Mouse (Mus musculus) 3T3-L1 (cell line): ENCODE results near the gene Cacnb4.

Experiments used
- DNase-seq: peaks from one replicate; pipeline ENCODE4 v3.0.0-alpha.2; 2015; ENCODE audit warnings: low read depth, low spot score

Gene Cacnb4

GRCm38 (mm10) chr2:52604651-52605020 lies 72.0 kb downstream of the Cacnb4 start:
- no peak for DNase-seq

GRCm38 (mm10) chr2:52603935-52604650 lies 72.5 kb downstream of the Cacnb4 start:
- no peak for DNase-seq

- no peak for DNase-seq
Observed at GRCm38 (mm10) chr2:52603421-52603820, 73.2 kb downstream of the Cacnb4 start.

GRCm38 (mm10) chr2:52602921-52603320 lies 73.7 kb downstream of the Cacnb4 start:
- no peak for DNase-seq

- DNase-seq, result peak; percentile 28
Observed at GRCm38 (mm10) chr2:52602228-52602627, 74.4 kb downstream of the Cacnb4 start.

GRCm38 (mm10) chr2:52597511-52597910 lies 79.1 kb downstream of the Cacnb4 start:
- no peak for DNase-seq

- no peak for DNase-seq
Observed at GRCm38 (mm10) chr2:52593814-52594213, 82.8 kb downstream of the Cacnb4 start.

GRCm38 (mm10) chr2:52593260-52593659 lies 83.4 kb downstream of the Cacnb4 start:
- no peak for DNase-seq

- peak; percentile 93 for DNase-seq
Observed at GRCm38 (mm10) chr2:52590970-52591347, 85.7 kb downstream of the Cacnb4 start.

- DNase-seq, result no peak
Observed at GRCm38 (mm10) chr2:52590340-52590969, 86.2 kb downstream of the Cacnb4 start.

GRCm38 (mm10) chr2:52589514-52589913 lies 87.1 kb downstream of the Cacnb4 start:
- no peak for DNase-seq

GRCm38 (mm10) chr2:52585384-52585783 lies 91.2 kb downstream of the Cacnb4 start:
- DNase-seq, result no peak

- peak; percentile 9 for DNase-seq
Observed at GRCm38 (mm10) chr2:52581132-52581781, 95.4 kb downstream of the Cacnb4 start.

- no peak for DNase-seq
Observed at GRCm38 (mm10) chr2:52580697-52581096, 95.9 kb downstream of the Cacnb4 start.

- DNase-seq, result no peak
Observed at GRCm38 (mm10) chr2:52578846-52579245, 97.8 kb downstream of the Cacnb4 start.

GRCm38 (mm10) chr2:52577700-52578099 lies 98.9 kb downstream of the Cacnb4 start:
- DNase-seq, result no peak

GRCm38 (mm10) chr2:52576546-52576945 lies 100.1 kb downstream of the Cacnb4 start:
- no peak for DNase-seq

GRCm38 (mm10) chr2:52575637-52576175 lies 100.9 kb downstream of the Cacnb4 start:
- no peak for DNase-seq

GRCm38 (mm10) chr2:52574929-52575328 lies 101.7 kb downstream of the Cacnb4 start:
- no peak for DNase-seq

GRCm38 (mm10) chr2:52572221-52572620 lies 104.4 kb downstream of the Cacnb4 start:
- no peak for DNase-seq

- DNase-seq, result no peak
Observed at GRCm38 (mm10) chr2:52571339-52571968, 105.2 kb downstream of the Cacnb4 start.

GRCm38 (mm10) chr2:52570781-52571180 lies 105.8 kb downstream of the Cacnb4 start:
- DNase-seq, result no peak
